10 mouse cellular contexts compared by ENCODE assay signal in the genomic region with DNA sequence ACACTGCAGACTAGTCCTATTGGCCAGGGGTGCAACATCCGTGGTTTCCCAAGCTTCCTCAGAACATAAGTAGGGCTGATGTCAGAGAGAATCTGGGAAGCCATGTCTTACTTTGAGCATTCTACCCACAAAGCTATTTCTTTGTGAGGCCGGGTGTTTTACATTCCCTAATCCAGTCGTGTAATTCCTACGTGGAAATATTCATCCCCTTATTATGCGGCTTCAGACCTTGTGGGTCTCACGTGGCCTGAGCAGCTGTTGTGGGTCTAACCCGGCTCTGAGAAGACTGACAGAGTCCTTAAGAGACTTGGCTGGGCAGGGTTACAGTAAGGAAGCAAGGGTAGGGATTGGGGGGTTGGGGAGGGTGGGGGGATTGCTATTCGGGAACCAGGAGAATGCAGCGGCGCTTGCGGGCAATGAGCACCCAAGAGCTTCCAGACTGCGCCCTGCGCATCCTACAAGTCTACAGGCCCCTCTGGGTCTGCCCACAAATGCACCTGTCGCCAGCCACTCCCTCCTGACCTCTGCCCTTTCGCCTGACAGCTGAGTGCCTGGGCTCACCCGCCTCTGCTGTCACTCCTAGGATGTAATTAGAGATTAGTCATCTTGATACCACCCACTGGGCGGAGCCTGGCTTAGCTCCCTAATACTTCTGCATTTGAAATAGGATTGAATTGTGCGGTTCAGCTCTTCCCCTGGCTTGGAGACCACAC. TPM values are rescaled to one million over a fixed set of nuclear protein-coding genes. Genes with fewer than 3 reads are reported as not detected.
DNase-seq lines count a peak whose midpoint lies in the region; ATAC-seq and TF ChIP-seq lines count a peak whose summit lies in the region.
"Had no signal": no experiment of that assay in that cellular context is flagged by ENCODE, and none has a peak within 500 bp of the region (broad histone marks: within the 10 kb centered on the region; RNA-seq: fewer than 3 reads in every experiment).

No protein-coding gene starts in this region.

- H3K9me3 ChIP-seq in forebrain, postnatal 0 days (ENCODE audit: low read length) = no peaks in the 10 kb centered on the region
- no peaks in the 10 kb centered on the region for H3K9me3 ChIP-seq in limb, embryonic 15.5 days

- peak; percentile 14 for DNase-seq in adrenal gland, postnatal 14 days
- no peak for DNase-seq in adrenal gland, postnatal 4 days (ENCODE audit: low spot score in 2 of 2)
- DNase-seq in R1 (ENCODE audit: low read depth, low spot score) = peak; percentile 49
- DNase-seq in forebrain, postnatal 0 days = peak; percentile 76
- peak; percentile 75 for DNase-seq in retina, postnatal 7 days (ENCODE audit: low read depth, low spot score)
- DNase-seq in ovary, postnatal 36 days (ENCODE audit: low spot score) = no peak
- DNase-seq in heart, adult 8-10 months (ENCODE audit: low spot score) = no peak

- H3K9ac ChIP-seq in forebrain, postnatal 0 days = peak overlapping the region; percentile 39
- no peak overlapping the region for H3K9ac ChIP-seq in limb, embryonic 15.5 days

- no peaks in the 10 kb centered on the region for H3K36me3 ChIP-seq in forebrain, postnatal 0 days (ENCODE audit: insufficient read depth)
- no peaks in the 10 kb centered on the region for H3K36me3 ChIP-seq in limb, embryonic 15.5 days

- H3K4me2 ChIP-seq in forebrain, postnatal 0 days (ENCODE audit: low read depth) = peak overlapping the region; percentile 39
- no peak overlapping the region for H3K4me2 ChIP-seq in limb, embryonic 15.5 days

- H3K27me3 ChIP-seq in forebrain, postnatal 0 days (ENCODE audit: insufficient read depth, low read length) = no peaks in the 10 kb centered on the region
- H3K27me3 ChIP-seq in limb, embryonic 15.5 days = no peaks in the 10 kb centered on the region

- TF ChIP-seq CTCF in forebrain, postnatal 0 days (IDR thresholded peaks at IDR 0.05; ENCODE audit: low read depth) = no peak

- H3K4me1 ChIP-seq in forebrain, postnatal 0 days (ENCODE audit: insufficient read depth) = peaks cover 11% of the 10 kb centered on the region
- H3K4me1 ChIP-seq in limb, embryonic 15.5 days = peaks cover 5% of the 10 kb centered on the region; the same call in 1 of the 2 replicates

- ATAC-seq in forebrain, postnatal 0 days = peak; percentile 88
- ATAC-seq in limb, embryonic 15.5 days (ENCODE audit: insufficient number of reproducible peaks, low FRiP score, low TSS enrichment, low read depth) = peak; percentile 77; the same call in 1 of the 2 replicates

- H3K4me3 ChIP-seq in forebrain, postnatal 0 days (ENCODE audit: low read depth, low read length) = peak overlapping the region; percentile 22
- H3K4me3 ChIP-seq in limb, embryonic 15.5 days = no peak overlapping the region
- H3K4me3 ChIP-seq: erythroblast, embryonic 14.5 days had no signal

- peak overlapping the region; percentile 54 for H3K27ac ChIP-seq in forebrain, postnatal 0 days (ENCODE audit: low read depth, low read length)
- H3K27ac ChIP-seq in limb, embryonic 15.5 days = no peak overlapping the region

- 20% methylated on average over 18 of the region's 18 CpGs for WGBS in forebrain, postnatal 0 days
- WGBS in limb, embryonic 15.5 days = 29% methylated on average over 18 of the region's 18 CpGs

RNA-seq across cellular contexts. Expression of gene Dclk1, which starts 15.5 kb away (rescaled TPM):
- 5.0 and 16.9 TPM in 2 replicates for total RNA-seq in adrenal gland, postnatal 14 days (2021)
- total RNA-seq in adrenal gland, postnatal 4 days (2021) = 10 to 100 TPM; 23.0 to 25.0 TPM
- 311 and 347 TPM in 2 replicates for total RNA-seq in forebrain, postnatal 0 days (2014; rRNA removed)
- polyA plus RNA-seq in forebrain, postnatal 0 days (2015; fragmentation: Nextera tagmentation; extraction: Ambion mirVana) = 143 and 219 TPM in 2 replicates
- polyA plus RNA-seq in limb, embryonic 15.5 days (2015; fragmentation: Nextera tagmentation; extraction: Ambion mirVana) = 70.1 and 88.5 TPM in 2 replicates
- total RNA-seq in heart, adult 8-10 months (2022) = 1 to 10 TPM; 2.4 to 4.7 (median 3.6) TPM
- polyA plus RNA-seq: erythroblast, embryonic 14.5 days had no signal

RNA-seq across cellular contexts. Expression of gene Sohlh2, which starts 44.8 kb away (rescaled TPM):
- not detected in 2 replicates for total RNA-seq in adrenal gland, postnatal 14 days (2021)
- under 1 TPM in 1 of 2 experiments, not detected in 1; 0.11 TPM for total RNA-seq in adrenal gland, postnatal 4 days (2021)
- not detected in 2 replicates for total RNA-seq in forebrain, postnatal 0 days (2014; rRNA removed)
- not detected in 2 replicates for polyA plus RNA-seq in forebrain, postnatal 0 days (2015; fragmentation: Nextera tagmentation; extraction: Ambion mirVana)
- 0.12 and 0.21 TPM in 2 replicates for polyA plus RNA-seq in limb, embryonic 15.5 days (2015; fragmentation: Nextera tagmentation; extraction: Ambion mirVana)
- total RNA-seq in heart, adult 8-10 months (2022) = not detected
- polyA plus RNA-seq: erythroblast, embryonic 14.5 days; liver, embryonic 16.5 days had no signal

Comparison
In these comparisons a context has a peak if more than half of its experiments do, and no peak if none do; other contexts are left out.
1. DNase-seq: peak in adrenal gland, postnatal 14 days (single experiment), R1 (single experiment), forebrain, postnatal 0 days (single experiment) and retina, postnatal 7 days (single experiment); none in adrenal gland, postnatal 4 days (0 of 2), ovary, postnatal 36 days (single experiment) and heart, adult 8-10 months (single experiment).
2. RNA of gene Dclk1, which starts 15.5 kb away (total RNA-seq): 311 to 347 TPM in forebrain, postnatal 0 days; 23.0 to 25.0 TPM in adrenal gland, postnatal 4 days, 5.0 to 16.9 TPM in adrenal gland, postnatal 14 days and 2.4 to 4.7 TPM in heart, adult 8-10 months; every median in the first group is over 10 times any median in the second.